Mouse (Mus musculus) myocyte (in vitro differentiated cells): ENCODE data around the gene Srd5a1.

Experiments used
- CEBPB ChIP-seq: IDR thresholded peaks from 2 replicates; pipeline ENCODE4 v1.6.1; 2011; ENCODE audit warnings: mild to moderate bottlenecking, moderate library complexity; ENCODE audit not compliant: poor library complexity, insufficient read depth, severe bottlenecking
- E2F4 ChIP-seq: IDR thresholded peaks from one replicate; pipeline ENCODE4 v1.6.1; 2011; ENCODE audit warnings: mild to moderate bottlenecking, control low read depth, moderate library complexity; ENCODE audit not compliant: insufficient read depth
- MAX ChIP-seq: IDR thresholded peaks from one replicate; pipeline ENCODE4 v1.6.1; 2011; ENCODE audit warnings: low read depth, mild to moderate bottlenecking, control low read depth
- POLR2A ChIP-seq: IDR thresholded peaks from one replicate; pipeline ENCODE4 v1.6.1; 2011; ENCODE audit warnings: low read depth, mild to moderate bottlenecking, control low read depth, moderate library complexity; ENCODE audit not compliant: insufficient read length

DNA sequence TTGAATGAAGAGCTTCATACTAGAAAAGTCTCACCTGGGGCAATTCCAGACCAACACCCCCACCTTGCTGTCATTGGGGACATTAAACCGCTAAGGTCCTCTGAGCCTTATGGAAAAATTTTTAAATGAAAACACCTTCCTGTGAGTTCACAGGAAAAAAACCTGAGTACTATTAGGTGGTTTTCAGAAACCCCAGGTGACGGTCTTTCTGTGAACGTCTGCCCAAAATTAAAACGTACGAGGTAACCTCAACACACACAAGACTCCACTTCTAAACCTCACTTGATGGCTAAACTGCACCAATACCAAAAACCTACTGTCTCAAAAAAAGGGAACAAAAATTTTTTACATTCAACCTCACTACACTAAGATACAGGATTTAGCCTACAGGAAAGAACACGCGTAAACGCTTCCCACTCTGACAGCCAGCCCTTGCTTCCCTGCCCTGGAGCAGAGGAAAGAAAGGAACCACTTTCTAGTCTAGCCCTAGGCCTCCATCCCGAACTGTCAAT lies 78.3 kb downstream of the Srd5a1 start:
- no peak for TF ChIP-seq MAX
- TF ChIP-seq POLR2A: no peak
- TF ChIP-seq E2F4: no peak
- TF ChIP-seq CEBPB: no peak
